Mouse (Mus musculus): ENCODE measurements around the gene Col11a2. TPM values are rescaled to one million over a fixed set of nuclear protein-coding genes. Genes with fewer than 3 reads are reported as not detected.
"Not testable (repeated sequence)": the region's sequence is repeated elsewhere in the genome, so short reads cannot be mapped to it uniquely, and the experiment has no call there.

The Col11a2 gene
- total and polyA plus RNA-seq, 3 experiments, result 0.89 to 1.8 (median 0.98) TPM

- 2% methylated on average over 87 of the region's 87 CpGs for WGBS
- Histone ChIP-seq H3K36me3 (ENCODE audit: control insufficient read depth, insufficient read depth, low read length) (no peaks in the 10 kb centered on the region), H3K79me2 (replicated peaks; ENCODE audit: control insufficient read depth, insufficient read depth, low read length) (no peaks in the 10 kb centered on the region), H3K27ac (peak overlapping the region; percentile 77), H3K27me3 (ENCODE audit: control insufficient read depth, insufficient read depth, low read length) (no peaks in the 10 kb centered on the region), H3K4me1 (ENCODE audit: control insufficient read depth, insufficient read depth, low read length) (no peaks in the 10 kb centered on the region; the same call in none of the 2 replicates), H3K4me3 (peak overlapping the region; percentile 71), H3K9ac (ENCODE audit: low read depth, low read length) (peak overlapping the region; percentile 94)
- DNase-seq, result peak; percentile 50 to 61
- TF ChIP-seq CTCF (IDR thresholded peaks at IDR 0.05) (no peak), EP300 (IDR thresholded peaks at IDR 0.05; ENCODE audit: insufficient read depth, low read depth, low read length) (no peak), POLR2A (IDR thresholded peaks at IDR 0.05; ENCODE audit: insufficient read depth, low read depth, low read length) (no peak)
- intact Hi-C loops (cut with DNase I), result loop anchor here (5.0 kb wide), 1 partner anchor 1293 kb away; no protein-coding TSS in a partner anchor
These were observed 39.7 kb upstream of the Col11a2 start for GRCm38 (mm10) chr17:33999341-34000149.

- Histone ChIP-seq H3K79me2 (replicated peaks; ENCODE audit: control insufficient read depth, insufficient read depth, low read length) (no peaks in the 10 kb centered on the region), H3K36me3 (ENCODE audit: control insufficient read depth, insufficient read depth, low read length) (no peaks in the 10 kb centered on the region), H3K9ac (ENCODE audit: low read depth, low read length) (peak within 1 kb of the TSS; percentile 94), H3K4me3 (peak within 1 kb of the TSS; percentile 71), H3K27me3 (ENCODE audit: control insufficient read depth, insufficient read depth, low read length) (no peaks in the 10 kb centered on the region), H3K27ac (peak within 1 kb of the TSS; percentile 77), H3K4me1 (ENCODE audit: control insufficient read depth, insufficient read depth, low read length) (no peaks in the 10 kb centered on the region; the same call in none of the 2 replicates)
- WGBS, result under 1% methylated on average over 27 of the region's 30 CpGs
- peak; percentile 92 to 95 for DNase-seq
- intact Hi-C loops (cut with DNase I), result no loop called here
- no peak for TF ChIP-seq CTCF (IDR thresholded peaks at IDR 0.05)
- TF ChIP-seq EP300 (IDR thresholded peaks at IDR 0.05; ENCODE audit: insufficient read depth, low read depth, low read length), result peak; percentile 32; the same call in 1 of the 2 replicates
- peak; percentile 99 for TF ChIP-seq POLR2A (IDR thresholded peaks at IDR 0.05; ENCODE audit: insufficient read depth, low read depth, low read length)
These were observed 39.1 kb upstream of the Col11a2 start, which contains the start of gene H2-K1 for GRCm38 (mm10) chr17:34000150-34000537. Gene H2-K1 (minus strand): TSS chr17:34000347.

GRCm38 (mm10) chr17:34000796-34001195 is 38.4 kb upstream of the Col11a2 start:
- H3K27ac ChIP-seq, result peak overlapping the region; percentile 77
- DNase-seq; intact Hi-C loops (cut with DNase I); H3K4me1 ChIP-seq (ENCODE audit: control insufficient read depth, insufficient read depth, low read length); H3K79me2 ChIP-seq (replicated peaks; ENCODE audit: control insufficient read depth, insufficient read depth, low read length); H3K27me3 ChIP-seq (ENCODE audit: control insufficient read depth, insufficient read depth, low read length); H3K4me3 ChIP-seq; H3K36me3 ChIP-seq (ENCODE audit: control insufficient read depth, insufficient read depth, low read length): not testable (repeated sequence)
- WGBS, result 67% methylated on average over 2 of the region's 2 CpGs
- peak overlapping the region; percentile 35 for H3K9ac ChIP-seq (ENCODE audit: low read depth, low read length)

GRCm38 (mm10) chr17:34003426-34003825 is 35.8 kb upstream of the Col11a2 start:
- peak in 1 of 2 experiments; percentile 58 for DNase-seq
- Histone ChIP-seq H3K4me1 (ENCODE audit: control insufficient read depth, insufficient read depth, low read length) (no peaks in the 10 kb centered on the region; the same call in none of the 2 replicates), H3K27me3 (ENCODE audit: control insufficient read depth, insufficient read depth, low read length) (peaks cover 3% of the 10 kb centered on the region; the same call in 1 of the 2 replicates), H3K4me3 (no peak overlapping the region), H3K36me3 (ENCODE audit: control insufficient read depth, insufficient read depth, low read length) (no peaks in the 10 kb centered on the region), H3K9ac (ENCODE audit: low read depth, low read length) (no peak overlapping the region), H3K79me2 (replicated peaks; ENCODE audit: control insufficient read depth, insufficient read depth, low read length) (no peaks in the 10 kb centered on the region), H3K27ac (no peak overlapping the region)
- intact Hi-C loops (cut with DNase I), result no loop called here
- WGBS, result 7% methylated on average over 5 of the region's 5 CpGs
- peak; percentile 77 for TF ChIP-seq CTCF (IDR thresholded peaks at IDR 0.05)
- TF ChIP-seq EP300 (IDR thresholded peaks at IDR 0.05; ENCODE audit: insufficient read depth, low read depth, low read length), result no peak
- no peak for TF ChIP-seq POLR2A (IDR thresholded peaks at IDR 0.05; ENCODE audit: insufficient read depth, low read depth, low read length)

- Histone ChIP-seq H3K4me1 (ENCODE audit: control insufficient read depth, insufficient read depth, low read length) (no peaks in the 10 kb centered on the region), H3K79me2 (replicated peaks; ENCODE audit: control insufficient read depth, insufficient read depth, low read length) (no peaks in the 10 kb centered on the region), H3K36me3 (ENCODE audit: control insufficient read depth, insufficient read depth, low read length) (no peaks in the 10 kb centered on the region), H3K4me3 (no peak overlapping the region), H3K9ac (ENCODE audit: low read depth, low read length) (no peak overlapping the region), H3K27ac (no peak overlapping the region), H3K27me3 (ENCODE audit: control insufficient read depth, insufficient read depth, low read length) (peaks cover 3% of the 10 kb centered on the region; the same call in 1 of the 2 replicates)
- intact Hi-C loops (cut with DNase I), result no loop called here
- TF ChIP-seq CTCF (IDR thresholded peaks at IDR 0.05), result no peak
- TF ChIP-seq EP300 (IDR thresholded peaks at IDR 0.05; ENCODE audit: insufficient read depth, low read depth, low read length), result no peak
- TF ChIP-seq POLR2A (IDR thresholded peaks at IDR 0.05; ENCODE audit: insufficient read depth, low read depth, low read length), result no peak
- DNase-seq, result no peak
- 28% methylated on average over 2 of the region's 2 CpGs for WGBS
These were observed 32.7 kb upstream of the Col11a2 start for GRCm38 (mm10) chr17:34006570-34006969.

GRCm38 (mm10) chr17:34010156-34010555 is 29.1 kb upstream of the Col11a2 start:
- H3K79me2 ChIP-seq (replicated peaks; ENCODE audit: control insufficient read depth, insufficient read depth, low read length), result no peaks in the 10 kb centered on the region
- no peaks in the 10 kb centered on the region for H3K36me3 ChIP-seq (ENCODE audit: control insufficient read depth, insufficient read depth, low read length)
- H3K9ac ChIP-seq (ENCODE audit: low read depth, low read length), result no peak overlapping the region
- 66% methylated on average over 5 of the region's 5 CpGs for WGBS
- no peak overlapping the region for H3K27ac ChIP-seq
- H3K4me1 ChIP-seq (ENCODE audit: control insufficient read depth, insufficient read depth, low read length), result no peaks in the 10 kb centered on the region
- intact Hi-C loops (cut with DNase I), result no loop called here
- peaks cover 3% of the 10 kb centered on the region; the same call in 1 of the 2 replicates for H3K27me3 ChIP-seq (ENCODE audit: control insufficient read depth, insufficient read depth, low read length)
- no peak for DNase-seq
- TF ChIP-seq POLR2A (IDR thresholded peaks at IDR 0.05; ENCODE audit: insufficient read depth, low read depth, low read length), result no peak
- no peak for TF ChIP-seq CTCF (IDR thresholded peaks at IDR 0.05)
- no peak for TF ChIP-seq EP300 (IDR thresholded peaks at IDR 0.05; ENCODE audit: insufficient read depth, low read depth, low read length)
- H3K4me3 ChIP-seq, result no peak overlapping the region
